Mouse (Mus musculus) cerebellum, adult (tissue): ENCODE data around the gene Slc12a4.

Experiments
- ATAC-seq: cut with Nextera tagmentation; 2 replicates; pipeline ENCODE4 v1.9.2; 2017; ENCODE audit warnings: mild to moderate bottlenecking, moderate library complexity, mixed read lengths; ENCODE audit not compliant: insufficient number of reproducible peaks, low FRiP score, low TSS enrichment

Slc12a4 gene

DNA sequence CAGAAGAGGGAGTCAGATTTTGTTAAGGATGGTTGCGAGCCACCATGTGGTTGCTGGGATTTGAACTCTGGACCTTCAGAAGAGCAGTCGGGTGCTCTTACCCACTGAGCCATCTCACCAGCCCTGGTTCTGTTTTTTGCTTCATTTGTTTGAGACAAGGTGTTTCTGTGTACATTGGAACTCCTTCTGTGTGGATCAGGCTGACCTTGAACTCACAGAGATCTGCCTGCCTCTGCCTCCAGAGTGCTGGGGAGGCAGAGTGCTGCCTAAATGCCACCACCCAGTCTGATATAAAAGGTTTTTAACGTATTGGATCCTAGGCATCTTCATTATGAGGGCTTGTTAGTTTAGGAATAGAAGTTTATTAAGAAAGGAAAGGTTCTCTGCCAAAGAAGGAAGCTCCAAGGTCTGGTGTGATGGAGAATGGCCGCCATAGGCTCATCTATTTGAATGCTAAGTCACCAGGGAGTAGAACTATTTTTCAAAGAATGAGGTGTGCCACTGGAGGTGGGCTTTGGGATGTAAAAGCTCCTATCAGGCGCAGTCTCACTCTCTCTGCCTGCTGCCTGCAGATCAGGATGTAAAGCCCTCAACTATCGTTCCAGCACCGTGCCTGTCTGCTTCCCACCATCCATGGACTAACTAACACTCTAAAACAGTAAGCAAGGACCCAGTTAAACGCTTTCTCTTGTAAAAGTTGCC is 5.3 kb upstream of the Slc12a4 start:
- ATAC-seq, result no peak

GRCm38 (mm10) chr8:105969367-105969766 is 3.5 kb upstream of the Slc12a4 start:
- no peak for ATAC-seq

DNA sequence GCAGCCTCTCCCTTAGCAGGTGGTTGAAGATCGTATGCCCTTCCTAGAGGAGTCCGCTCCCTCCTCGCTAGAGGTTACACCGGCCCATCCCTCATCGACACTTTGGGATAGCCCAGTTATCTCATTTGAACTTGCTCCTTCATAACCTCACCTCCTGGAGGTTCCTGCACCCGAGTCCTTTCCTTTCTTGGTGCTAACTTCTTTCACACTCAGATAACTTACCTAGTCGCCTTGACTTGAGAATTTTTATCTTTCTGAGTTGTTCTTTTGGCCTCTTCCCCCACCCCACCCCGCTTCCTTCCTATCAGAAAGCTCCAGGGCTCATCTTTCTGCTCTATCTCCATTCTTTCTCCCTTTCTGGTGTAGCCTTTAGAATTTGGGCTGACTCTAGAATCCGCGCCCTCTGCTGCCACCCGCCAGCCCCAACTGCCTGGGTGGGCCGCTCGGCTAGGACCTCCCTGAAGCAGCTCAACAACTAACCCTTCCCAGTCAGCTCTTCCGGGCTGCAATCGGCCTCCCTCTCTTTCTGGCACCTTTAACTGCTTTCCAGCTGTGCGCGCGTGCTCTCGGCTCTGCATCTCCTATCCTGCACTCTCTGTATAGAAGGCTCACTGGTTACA is 905 bp upstream of the Slc12a4 start:
- ATAC-seq, result no peak

DNA sequence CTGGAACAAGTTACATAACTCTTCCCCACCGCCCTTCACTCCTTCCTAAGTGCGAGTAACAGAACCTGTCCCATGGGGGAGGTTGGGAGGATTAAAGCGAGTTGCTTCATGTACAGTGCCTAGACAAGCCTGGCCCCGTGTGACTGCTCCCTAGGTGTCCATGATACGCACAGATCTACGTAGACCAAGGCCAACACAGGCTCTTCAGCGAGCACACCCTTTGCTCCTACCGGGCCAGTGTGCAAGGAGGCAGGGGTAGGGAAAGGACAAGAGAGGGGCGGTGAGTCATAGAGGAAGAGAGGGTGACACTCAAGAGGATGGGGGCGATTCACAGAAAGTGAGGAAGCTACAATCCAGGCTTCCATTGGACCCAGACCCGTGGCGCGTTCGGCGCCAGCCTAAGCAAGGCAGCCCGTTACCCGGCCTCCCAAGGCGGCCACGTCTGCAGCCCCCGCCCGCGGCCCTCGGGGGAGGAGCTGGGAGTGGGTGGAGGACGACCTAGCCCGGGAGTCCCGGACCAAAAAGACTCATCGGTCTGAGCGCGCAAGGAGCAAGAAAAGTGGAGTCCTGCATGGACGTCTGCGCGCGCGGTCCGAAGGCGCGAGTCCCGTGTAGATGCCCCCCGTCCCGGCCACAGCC is 512 bp downstream of the Slc12a4 start:
- no peak for ATAC-seq

DNA sequence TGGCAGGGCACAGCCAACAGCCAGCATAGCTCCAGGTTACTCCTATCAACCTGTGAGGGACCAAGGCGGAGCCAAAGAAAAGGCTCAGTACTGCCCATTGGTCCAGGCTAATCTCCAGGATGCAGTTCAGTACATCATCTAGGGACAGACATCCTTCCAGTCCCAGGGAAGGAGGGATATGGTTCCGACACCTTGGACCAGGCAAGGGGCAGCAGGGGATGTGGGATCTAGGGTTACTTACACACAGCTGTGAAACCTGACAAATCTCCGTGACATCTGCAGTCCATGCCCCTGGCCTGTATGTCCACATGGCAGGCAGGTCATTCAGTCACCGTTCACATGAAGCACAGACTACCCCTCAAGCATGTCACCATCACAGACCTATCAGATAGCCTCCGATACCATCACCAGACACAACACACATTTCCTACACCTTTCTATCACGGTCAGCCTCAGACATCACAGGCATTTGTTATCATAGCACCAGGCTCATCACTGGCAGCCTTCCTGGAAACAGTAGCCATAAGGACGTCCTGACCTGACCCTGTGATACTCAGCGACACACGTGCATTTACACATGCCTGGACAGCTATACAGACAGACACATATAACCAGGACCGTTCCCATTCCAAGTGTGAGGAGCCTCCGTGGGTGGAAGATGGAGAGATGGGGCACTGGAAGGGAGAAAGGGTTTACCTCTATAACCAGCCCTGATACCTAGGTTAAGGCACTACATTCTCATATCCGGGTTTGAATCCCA is 1.2 kb downstream of the Slc12a4 start:
- ATAC-seq, result no peak

DNA sequence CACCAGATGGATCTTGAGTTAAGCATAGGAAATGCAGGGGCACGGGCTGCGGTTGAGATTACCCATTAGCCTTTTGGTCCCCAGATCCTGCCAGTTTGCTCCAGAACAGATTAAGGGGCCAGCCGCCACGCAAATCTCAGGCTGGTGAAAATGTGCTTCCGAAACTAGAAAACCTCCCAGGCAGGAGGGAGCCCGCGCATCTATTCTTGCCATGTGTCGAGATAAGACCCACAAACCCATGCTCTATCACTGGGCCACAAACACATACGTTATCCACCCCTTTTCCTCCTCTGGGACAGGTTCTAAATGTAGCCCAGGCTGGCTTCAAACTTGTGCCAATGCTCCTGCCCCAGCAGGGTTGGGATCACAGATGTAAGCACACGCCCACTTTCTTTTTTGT is 4.4 kb downstream of the Slc12a4 start:
- ATAC-seq, result no peak

DNA sequence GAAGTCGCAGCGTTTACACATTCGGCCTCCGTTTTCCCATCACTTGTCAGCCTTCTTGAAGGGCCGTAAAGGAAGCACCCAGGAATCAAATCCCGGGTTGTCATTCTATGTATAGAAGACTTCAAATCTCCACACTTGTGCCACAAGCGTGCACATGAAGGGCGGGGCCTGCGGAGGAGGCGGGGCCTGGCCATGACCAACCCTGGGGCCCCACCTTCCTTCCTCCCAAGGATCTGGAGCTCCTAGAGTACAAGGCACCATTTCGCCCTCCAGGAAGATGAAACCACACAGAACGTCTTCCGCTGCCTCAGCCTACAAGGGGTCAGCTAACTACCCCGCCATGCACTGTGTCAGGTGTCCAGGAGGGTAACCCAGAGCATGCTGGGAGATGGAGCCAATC is 4.8 kb downstream of the Slc12a4 start:
- no peak for ATAC-seq

DNA sequence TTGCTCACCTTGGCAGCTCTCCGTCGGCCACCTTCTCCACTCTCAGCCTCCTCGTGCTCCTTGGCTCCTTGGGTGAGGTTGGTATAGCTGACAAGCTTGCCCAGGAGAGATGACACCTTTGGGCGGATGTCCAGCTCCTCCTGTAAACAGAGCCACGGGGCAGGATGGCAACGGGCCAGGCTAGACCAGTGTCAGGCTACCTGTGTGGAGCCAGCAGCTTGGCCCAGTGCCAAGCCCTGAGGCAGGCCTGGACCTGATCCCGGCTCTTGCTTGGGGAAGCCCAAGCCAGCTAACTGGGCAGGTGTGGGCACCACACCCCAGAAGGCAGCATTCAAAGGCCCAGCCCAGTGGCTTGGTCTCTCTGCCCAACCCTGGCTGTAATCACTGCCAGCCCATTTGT is 6.5 kb downstream of the Slc12a4 start:
- peak; percentile 67 for ATAC-seq

DNA sequence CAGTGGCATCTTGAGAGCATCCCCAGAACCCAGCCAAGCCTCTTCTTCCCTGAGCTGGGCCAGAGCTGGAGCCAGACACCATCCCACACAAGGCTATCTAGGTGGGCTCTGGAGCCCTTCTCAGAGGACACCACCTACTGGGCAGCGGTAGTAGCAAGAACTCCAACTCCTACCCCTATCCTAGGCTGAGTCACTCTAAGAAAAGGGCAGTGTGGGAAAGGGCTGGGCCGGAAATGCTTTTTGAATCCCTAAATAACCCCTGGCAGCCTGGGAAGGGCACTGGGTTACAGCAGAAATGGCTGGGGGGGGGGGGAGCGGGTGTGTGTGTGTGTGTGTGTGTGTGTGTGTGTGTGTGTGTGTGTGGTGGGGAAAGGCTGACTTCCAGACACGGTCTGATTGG is 8.1 kb downstream of the Slc12a4 start:
- ATAC-seq, result no peak

- no peak for ATAC-seq
These were observed 9.3 kb downstream of the Slc12a4 start for GRCm38 (mm10) chr8:105956556-105956955.

GRCm38 (mm10) chr8:105951057-105951659 is 14.7 kb downstream of the Slc12a4 start:
- ATAC-seq, result no peak

GRCm38 (mm10) chr8:105949350-105949749 is 16.5 kb downstream of the Slc12a4 start:
- ATAC-seq, result no peak

DNA sequence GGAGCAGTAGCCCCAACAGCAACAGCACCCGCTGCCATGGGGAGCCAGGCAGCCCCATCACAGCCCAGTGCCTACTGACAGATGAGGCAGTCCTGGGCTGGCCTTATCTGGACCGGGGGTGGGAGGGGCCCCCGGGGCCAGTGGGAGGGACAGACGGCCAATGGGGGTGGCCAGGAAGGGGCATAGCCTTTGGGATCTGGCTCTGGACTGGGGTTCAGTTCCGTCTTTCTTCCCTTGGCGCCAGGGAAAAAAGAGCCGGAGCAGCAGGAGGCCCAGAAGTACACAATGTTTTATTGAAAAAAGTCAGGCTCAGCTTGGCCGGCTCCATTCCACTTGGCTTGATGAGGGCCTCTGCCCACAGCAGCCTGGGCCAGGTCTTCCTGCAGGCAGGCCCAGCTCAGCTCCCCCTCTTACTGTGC is 22.6 kb downstream of the Slc12a4 start, which contains the start of gene Lcat:
Gene Lcat, minus strand, starts transcription at position 62 of the 419 bp plus-strand sequence.
- peak; percentile 50; the same call in 1 of the 2 replicates for ATAC-seq

DNA sequence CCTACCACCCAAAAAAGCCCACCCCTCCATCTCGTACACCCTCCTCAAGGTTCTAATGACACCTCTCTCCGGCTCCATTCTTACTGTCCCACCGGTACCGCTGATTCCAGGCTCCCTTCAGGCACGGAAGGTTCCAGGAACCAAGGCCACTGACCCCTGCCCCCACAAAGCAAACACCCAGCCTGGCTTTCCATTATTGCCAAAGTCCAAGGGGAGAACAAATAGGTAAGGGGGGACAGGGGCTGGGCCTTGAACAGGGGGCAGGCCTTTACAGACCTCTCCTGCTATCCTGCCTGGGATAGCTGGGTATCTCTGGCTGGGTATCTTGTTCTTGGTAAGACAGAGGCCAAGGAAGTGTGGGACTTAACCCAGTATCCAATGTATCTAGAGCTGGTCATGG is 23.4 kb downstream of the Slc12a4 start:
- no peak for ATAC-seq

DNA sequence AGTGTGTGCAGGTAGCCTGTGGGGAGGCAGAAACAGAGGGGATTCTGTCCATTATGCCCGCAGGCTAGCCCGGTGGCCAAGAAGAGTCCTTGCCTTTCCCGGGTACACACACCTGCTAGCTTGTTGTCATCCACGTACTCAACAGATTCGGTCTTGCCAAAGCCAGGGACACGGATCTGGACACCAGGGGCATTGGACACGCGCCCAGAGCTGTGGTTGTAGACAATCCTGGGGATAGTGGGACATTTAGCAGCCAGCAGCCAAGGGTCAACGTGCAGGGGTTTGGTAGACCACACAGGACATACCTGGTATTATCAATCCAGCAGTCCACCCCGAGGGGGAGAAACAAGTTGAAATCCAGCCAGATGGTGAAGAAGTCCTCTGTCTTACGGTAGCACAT is 23.9 kb downstream of the Slc12a4 start:
- no peak for ATAC-seq

GRCm38 (mm10) chr8:105938306-105938669 is 27.6 kb downstream of the Slc12a4 start, which contains the start of gene Psmb10:
TSS of gene Psmb10 (minus strand) at chr8:105938444.
- ATAC-seq, result no peak

GRCm38 (mm10) chr8:105937496-105938305 is 28.2 kb downstream of the Slc12a4 start:
- ATAC-seq, result no peak; the same call in 1 of the 2 replicates

DNA sequence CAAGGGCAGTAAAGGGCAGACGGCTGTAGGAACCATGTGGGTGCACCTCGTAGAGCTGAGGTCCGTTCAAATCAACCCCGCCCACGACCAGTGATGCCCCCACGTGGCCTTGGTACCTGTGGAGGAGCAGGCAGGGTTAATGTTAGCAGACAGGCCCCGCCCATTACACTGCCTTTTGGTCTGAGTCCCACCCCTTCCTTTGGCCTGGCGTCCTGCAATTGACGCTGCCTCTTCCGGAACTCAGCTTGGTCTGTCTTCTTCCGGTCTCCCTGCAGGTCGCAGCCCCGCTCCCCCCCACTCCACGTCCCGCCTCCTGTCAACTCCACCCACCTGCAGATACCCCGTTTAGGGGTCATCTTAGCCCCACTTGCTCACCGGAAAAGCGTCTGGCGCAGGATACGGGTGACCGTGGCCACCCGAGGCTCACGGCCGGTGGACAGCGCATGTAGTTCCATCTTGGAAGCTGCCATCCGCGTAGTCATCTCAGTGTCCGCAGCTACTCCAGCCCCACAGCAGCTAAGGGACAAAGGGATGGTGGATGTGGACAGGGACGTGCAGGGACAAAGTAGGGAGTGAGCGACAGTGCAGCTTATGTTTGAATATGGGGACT is 28.9 kb downstream of the Slc12a4 start:
- ATAC-seq, result peak; percentile 80
